Mouse (Mus musculus): ENCODE data around the gene Mettl8.

- no peak for TF ChIP-seq CTCF (IDR thresholded peaks at IDR 0.05; ENCODE audit: low read depth)
- TF ChIP-seq EP300 (IDR thresholded peaks at IDR 0.05; ENCODE audit: low read depth) = no peak
These were observed 21.4 kb downstream of the Mettl8 start for GRCm38 (mm10) chr2:71033987-71034386.
